Mouse (Mus musculus) limb, embryonic 10.5 days (tissue): ENCODE data around the gene Bckdhb. TPM values are rescaled to one million over a fixed set of nuclear protein-coding genes. Genes with fewer than 3 reads are reported as not detected.
"Not testable (repeated sequence)": the region's sequence is repeated elsewhere in the genome, so short reads cannot be mapped to it uniquely, and the experiment has no call there.

Experiments
- DNase-seq: peaks from one replicate; pipeline ENCODE4 v3.0.0-alpha.2; 2017; ENCODE audit warnings: low spot score
- H3K27ac ChIP-seq: fragments of 300-500 bp; sonication (generic); 2 replicates; pipeline ENCODE4 v1.5.1; 2016; ENCODE audit warnings: mild to moderate bottlenecking
- H3K27me3 ChIP-seq: fragments of 300-500 bp; sonication (generic); 2 replicates; pipeline ENCODE4 v1.6.1; 2016; ENCODE audit warnings: low read depth, mild to moderate bottlenecking; ENCODE audit not compliant: poor library complexity, severe bottlenecking
- H3K36me3 ChIP-seq: fragments of 300-500 bp; sonication (generic); 2 replicates; pipeline ENCODE4 v1.6.1; 2016; ENCODE audit warnings: mild to moderate bottlenecking, moderate library complexity
- H3K4me1 ChIP-seq: fragments of 300-500 bp; sonication (generic); 2 replicates; pipeline ENCODE4 v1.6.1; 2016
- H3K4me3 ChIP-seq: fragments of 300-500 bp; sonication (generic); 2 replicates; pipeline ENCODE4 v1.5.1; 2016; ENCODE audit warnings: mild to moderate bottlenecking, moderate library complexity
- H3K9me3 ChIP-seq: fragments of 300-500 bp; sonication (generic); replicated peaks from 2 replicates; pipeline ENCODE4 v1.6.1; 2016; ENCODE audit warnings: mild to moderate bottlenecking
- whole genome bisulfite sequencing: fragments of 180-500 bp; shearing (Covaris S2); methylation state at CpG from one replicate; pipeline ENCODE4 v1.1.7; 2016; 5-methylcytosine and 5-hydroxymethylcytosine counted together
- polyA plus RNA-seq: library from polyadenylated mRNA; unstranded; fragments of >200 nt; fragmentation: Nextera tagmentation; extraction: Ambion mirVana; gene quantifications from 2 replicates; pipeline ENCODE4 v1.2.1, GENCODE M21; 2016

The Bckdhb gene
- polyA plus RNA-seq, 1 experiment from 2014 or later = 68.7 TPM

DNA sequence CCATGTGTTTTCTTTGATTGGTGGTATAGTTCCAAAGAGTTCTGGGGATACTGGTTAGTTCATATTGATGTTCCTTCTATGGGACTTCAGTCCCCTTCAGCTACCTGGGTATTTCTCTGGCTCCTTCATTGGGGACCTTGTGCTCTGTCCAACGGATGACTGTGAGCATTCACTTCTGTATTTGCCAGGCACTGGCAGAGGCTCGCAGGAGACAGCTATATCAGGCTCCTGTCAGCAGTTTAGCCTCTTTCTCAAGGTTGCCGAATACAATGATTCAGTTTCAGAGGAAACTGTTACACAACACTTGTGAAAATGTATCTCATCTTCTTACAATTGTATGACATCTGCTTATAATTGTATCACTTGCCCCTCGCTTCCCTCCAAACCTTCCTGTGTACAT lies 135.8 kb downstream of the Bckdhb start:
- WGBS = 92% methylated on average over 4 of the region's 4 CpGs
- H3K27ac ChIP-seq, DNase-seq, H3K36me3 ChIP-seq, H3K9me3 ChIP-seq, H3K4me3 ChIP-seq, H3K4me1 ChIP-seq, H3K27me3 ChIP-seq: not testable (repeated sequence)

DNA sequence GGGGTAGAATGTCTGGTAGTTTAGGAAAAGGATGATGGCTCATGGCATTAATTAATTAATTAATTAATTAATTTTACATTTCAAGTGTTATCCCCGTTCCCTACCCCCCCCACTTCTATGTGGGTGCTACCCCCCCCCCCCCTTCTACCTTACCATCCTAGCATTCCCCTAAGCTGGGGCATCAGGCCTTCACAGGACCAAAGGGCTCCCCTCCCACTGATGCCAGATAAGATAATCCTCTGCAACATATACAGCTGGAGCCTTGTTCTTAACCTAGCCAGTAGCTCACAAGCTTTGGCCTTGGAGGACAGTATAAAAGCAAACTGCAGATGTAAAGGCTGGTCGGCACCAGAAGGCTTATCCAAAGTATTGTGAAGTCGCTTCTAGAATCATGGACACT lies 138.7 kb downstream of the Bckdhb start:
- no peaks in the 10 kb centered on the region for H3K36me3 ChIP-seq
- H3K4me3 ChIP-seq = no peak overlapping the region
- no peak overlapping the region for H3K27ac ChIP-seq
- no peaks in the 10 kb centered on the region for H3K27me3 ChIP-seq
- H3K9me3 ChIP-seq = no peaks in the 10 kb centered on the region
- WGBS = 91% methylated on average over 3 of the region's 3 CpGs
- H3K4me1 ChIP-seq = peaks cover 5% of the 10 kb centered on the region
- DNase-seq = no peak

DNA sequence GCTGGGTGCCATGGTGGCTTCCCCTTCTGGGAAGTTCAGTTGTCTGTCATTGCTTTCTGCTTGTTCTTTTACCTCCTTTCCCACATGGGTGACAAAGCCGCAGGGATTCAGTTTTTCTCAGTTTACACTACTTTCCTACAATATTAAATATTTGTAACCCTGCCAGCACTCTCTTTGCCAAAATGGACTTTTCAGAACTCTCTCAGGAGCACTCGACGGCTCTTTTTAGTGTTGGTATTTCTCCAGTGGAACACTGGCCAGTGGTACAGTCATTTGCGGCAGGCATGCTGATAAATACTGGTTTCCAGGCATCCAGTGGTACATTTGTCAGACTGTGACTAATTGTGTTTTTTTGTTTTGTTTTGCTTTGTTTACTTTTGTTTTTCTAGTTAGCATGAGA lies 139.2 kb downstream of the Bckdhb start:
- WGBS = 96% methylated on average over 4 of the region's 4 CpGs
- H3K27me3 ChIP-seq = no peaks in the 10 kb centered on the region
- no peak for DNase-seq
- no peaks in the 10 kb centered on the region for H3K9me3 ChIP-seq
- H3K4me1 ChIP-seq = peaks cover 5% of the 10 kb centered on the region
- H3K36me3 ChIP-seq = no peaks in the 10 kb centered on the region
- H3K4me3 ChIP-seq = no peak overlapping the region
- H3K27ac ChIP-seq = no peak overlapping the region

DNA sequence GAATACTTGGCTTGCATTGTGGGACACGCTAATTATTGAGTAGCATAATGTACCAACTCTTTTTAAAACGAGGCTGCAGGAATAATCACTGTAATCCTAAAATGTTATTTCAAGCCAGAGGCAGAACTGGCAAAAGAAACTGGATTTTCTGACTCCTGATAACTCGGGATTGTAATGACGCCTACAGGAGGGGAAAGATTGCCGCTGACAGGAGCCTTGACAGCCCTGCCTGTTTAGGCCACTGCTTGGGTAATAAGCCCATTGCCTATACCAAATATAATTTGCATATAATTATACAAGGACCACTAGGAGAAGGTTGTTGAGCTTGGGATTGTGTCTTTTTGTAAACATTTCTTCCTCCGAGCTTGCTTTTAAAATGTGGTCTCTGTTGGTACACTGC lies 145.3 kb downstream of the Bckdhb start:
- WGBS = 85% methylated on average over 6 of the region's 6 CpGs
- Histone ChIP-seq H3K9me3 (no peaks in the 10 kb centered on the region), H3K27ac (no peak overlapping the region), H3K36me3 (no peaks in the 10 kb centered on the region), H3K4me1 (peaks cover 30% of the 10 kb centered on the region), H3K4me3 (no peak overlapping the region), H3K27me3 (no peaks in the 10 kb centered on the region)
- DNase-seq = no peak

DNA sequence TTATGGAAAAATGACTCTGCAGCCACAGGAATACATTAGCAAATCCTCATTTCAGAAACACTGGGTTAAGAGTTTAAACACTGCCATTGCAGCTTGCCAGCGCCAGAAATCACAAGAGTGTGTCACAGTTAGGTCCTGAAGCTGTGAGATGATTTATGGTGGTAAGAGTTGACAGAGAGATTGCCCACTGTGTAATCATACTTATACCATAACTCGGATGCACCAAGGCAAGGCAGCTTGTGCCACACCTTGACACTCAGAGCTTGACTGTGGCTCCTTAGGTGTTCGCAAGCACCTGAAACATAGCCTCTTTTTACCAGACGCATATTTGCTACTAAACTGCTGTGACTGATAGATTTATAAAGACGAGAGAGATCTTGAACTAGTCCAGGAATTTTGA lies 145.8 kb downstream of the Bckdhb start:
- Histone ChIP-seq H3K27ac (no peak overlapping the region), H3K4me1 (peaks cover 27% of the 10 kb centered on the region), H3K27me3 (no peaks in the 10 kb centered on the region), H3K4me3 (no peak overlapping the region), H3K36me3 (no peaks in the 10 kb centered on the region), H3K9me3 (no peaks in the 10 kb centered on the region)
- no peak for DNase-seq
- WGBS = 75% methylated on average over 5 of the region's 5 CpGs

DNA sequence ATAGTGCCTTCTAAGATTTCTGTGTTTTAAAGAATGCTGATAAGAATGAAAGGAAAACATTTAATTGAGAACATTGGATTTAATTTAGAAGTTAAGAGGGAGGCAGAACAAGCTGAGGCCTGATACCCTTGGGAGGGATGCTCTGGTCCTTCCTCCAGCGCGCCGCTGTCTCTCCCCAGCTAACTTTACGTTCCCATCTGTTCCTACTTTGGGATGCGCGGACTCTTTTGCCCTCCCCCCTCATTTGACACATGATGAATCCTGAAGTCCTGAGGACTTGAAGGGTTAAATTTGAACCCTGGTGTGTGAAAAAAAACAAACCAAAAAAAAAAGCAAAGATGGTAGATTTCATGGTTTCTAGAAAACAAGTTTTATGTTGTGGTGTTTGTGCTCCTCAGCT lies 147.6 kb downstream of the Bckdhb start:
- Histone ChIP-seq H3K27me3 (no peaks in the 10 kb centered on the region), H3K27ac (no peak overlapping the region), H3K36me3 (no peaks in the 10 kb centered on the region), H3K4me3 (no peak overlapping the region), H3K4me1 (peaks cover 33% of the 10 kb centered on the region), H3K9me3 (no peaks in the 10 kb centered on the region)
- 41% methylated on average over 6 of the region's 6 CpGs for WGBS
- no peak for DNase-seq

DNA sequence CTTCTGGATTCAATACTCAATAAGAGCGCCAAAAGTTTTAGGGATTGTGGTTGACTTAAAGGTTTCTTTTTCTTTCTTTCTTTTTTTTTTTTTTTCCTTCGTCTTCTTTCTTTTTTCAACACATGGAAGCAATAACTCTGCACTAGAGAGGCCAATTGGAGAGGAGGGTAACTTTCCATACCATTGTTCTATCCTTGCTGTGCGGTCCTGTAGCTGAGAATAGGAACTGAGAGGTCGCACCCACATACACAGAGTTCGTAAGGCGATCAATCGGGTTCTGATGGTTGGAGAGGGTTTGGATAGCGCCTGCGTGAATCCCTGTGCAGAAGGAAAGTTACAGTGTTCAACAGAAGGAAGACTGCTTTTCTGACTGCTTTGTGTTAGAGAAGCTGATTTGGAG lies 148.3 kb downstream of the Bckdhb start:
- no peaks in the 10 kb centered on the region for H3K36me3 ChIP-seq
- H3K27me3 ChIP-seq = no peaks in the 10 kb centered on the region
- no peak overlapping the region for H3K27ac ChIP-seq
- WGBS = 62% methylated on average over 9 of the region's 9 CpGs
- H3K4me3 ChIP-seq = no peak overlapping the region
- no peaks in the 10 kb centered on the region for H3K9me3 ChIP-seq
- no peak for DNase-seq
- peaks cover 33% of the 10 kb centered on the region for H3K4me1 ChIP-seq

DNA sequence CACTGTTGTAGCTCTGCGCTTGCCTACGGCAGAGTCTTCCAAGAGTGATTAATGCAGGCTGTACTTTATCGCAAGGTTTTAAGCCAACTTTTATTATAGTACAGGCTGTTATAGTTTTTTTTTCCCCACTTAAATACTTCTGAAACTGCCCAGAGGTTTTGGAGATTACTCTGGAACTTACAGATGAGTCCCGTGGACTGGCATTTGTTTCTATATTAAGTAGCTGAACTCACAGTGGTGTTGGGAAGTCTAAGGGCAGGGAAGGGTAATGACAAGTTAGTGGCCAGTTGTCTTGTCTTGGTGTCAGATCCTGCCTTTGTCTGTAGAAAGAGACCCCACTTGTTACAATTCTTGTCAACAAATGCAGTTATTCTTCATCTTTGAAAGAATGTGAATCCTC lies 158.6 kb downstream of the Bckdhb start:
- H3K27me3 ChIP-seq = no peaks in the 10 kb centered on the region
- no peak overlapping the region for H3K4me3 ChIP-seq
- 90% methylated on average over 4 of the region's 4 CpGs for WGBS
- no peaks in the 10 kb centered on the region for H3K9me3 ChIP-seq
- no peaks in the 10 kb centered on the region for H3K36me3 ChIP-seq
- H3K27ac ChIP-seq = no peak overlapping the region
- DNase-seq = no peak
- no peaks in the 10 kb centered on the region for H3K4me1 ChIP-seq

DNA sequence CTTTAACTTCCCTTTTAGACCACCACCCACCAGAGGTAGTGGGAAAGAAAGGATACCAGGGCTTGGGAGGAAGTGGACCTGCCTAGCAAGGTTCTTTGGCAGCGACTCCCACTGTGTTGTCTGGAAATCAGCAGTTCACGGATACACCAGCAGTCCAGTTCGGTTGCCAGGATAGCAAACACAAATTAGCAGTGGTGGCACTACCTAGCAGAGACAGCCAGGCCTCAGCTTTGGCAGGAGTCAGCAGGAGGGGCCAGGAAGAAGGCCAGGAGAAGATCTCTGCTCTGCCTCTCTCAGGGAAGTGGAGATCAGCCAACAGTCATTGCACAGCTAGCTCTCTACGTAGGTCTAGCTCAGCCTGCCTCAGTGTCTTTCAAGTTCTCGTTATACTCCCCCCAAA lies 159.7 kb downstream of the Bckdhb start:
- Histone ChIP-seq H3K4me1 (no peaks in the 10 kb centered on the region), H3K9me3 (no peaks in the 10 kb centered on the region), H3K36me3 (no peaks in the 10 kb centered on the region), H3K27me3 (no peaks in the 10 kb centered on the region), H3K27ac (no peak overlapping the region), H3K4me3 (no peak overlapping the region)
- DNase-seq = no peak
- WGBS = 91% methylated on average over 5 of the region's 5 CpGs

DNA sequence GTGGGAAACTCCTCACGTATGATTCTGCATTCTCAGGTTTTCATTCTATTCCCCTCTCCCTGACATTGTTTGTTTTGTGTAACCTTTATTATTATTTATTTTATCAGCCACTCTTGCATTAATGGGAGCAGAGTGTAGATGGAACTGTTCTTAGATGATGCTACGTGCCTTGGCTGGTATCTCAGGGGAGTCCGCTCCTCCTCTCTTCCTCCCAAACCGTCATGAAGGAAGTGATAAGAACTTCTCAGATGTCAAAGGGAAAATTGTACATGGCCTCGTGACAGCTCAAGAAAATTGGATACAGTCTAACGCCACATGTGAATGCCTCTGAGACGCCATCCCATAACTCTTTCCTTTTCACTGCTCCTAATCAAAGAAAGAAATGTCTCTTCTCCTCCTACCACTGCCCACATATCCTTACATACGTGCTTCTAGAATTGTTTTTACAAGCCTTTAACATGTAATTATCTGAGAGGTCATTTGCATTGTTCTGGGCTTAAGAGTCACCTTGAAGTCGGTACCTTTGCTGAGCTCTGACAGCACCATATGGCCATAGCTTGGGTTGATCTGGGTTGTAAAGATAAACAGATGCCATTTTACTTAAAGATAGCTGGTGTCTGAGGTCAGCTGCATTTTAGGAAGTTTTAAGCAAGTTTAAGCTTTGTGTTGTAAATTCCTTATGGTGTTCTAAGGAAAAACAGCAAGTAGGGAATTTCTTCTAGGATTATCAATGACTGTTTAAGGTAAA lies 165.5 kb downstream of the Bckdhb start:
- WGBS = 63% methylated on average over 9 of the region's 9 CpGs
- Histone ChIP-seq H3K4me3 (no peak overlapping the region), H3K9me3 (no peaks in the 10 kb centered on the region), H3K36me3 (no peaks in the 10 kb centered on the region), H3K27me3 (no peaks in the 10 kb centered on the region), H3K4me1 (no peaks in the 10 kb centered on the region), H3K27ac (no peak overlapping the region)
- DNase-seq = no peak

DNA sequence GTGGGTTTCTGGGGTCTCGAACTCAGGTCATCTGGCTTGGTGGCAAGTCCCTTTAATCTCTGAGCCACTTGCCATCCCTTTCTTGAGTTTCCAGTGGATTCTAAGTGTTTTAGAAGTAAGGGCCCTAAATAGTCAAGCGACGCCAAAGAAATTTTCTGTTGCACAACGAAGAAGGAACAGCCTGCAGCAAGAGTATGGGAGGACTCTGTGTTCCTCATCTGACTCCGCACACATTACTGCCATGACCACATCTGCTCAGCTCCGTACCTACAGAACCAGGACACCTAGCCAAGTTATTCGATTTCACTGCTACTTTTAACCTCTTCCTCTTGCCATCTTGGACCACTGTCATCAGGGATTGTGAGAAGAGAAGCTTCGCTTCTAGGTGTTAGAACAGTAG lies 168.0 kb downstream of the Bckdhb start:
- Histone ChIP-seq H3K9me3 (no peaks in the 10 kb centered on the region), H3K27me3 (no peaks in the 10 kb centered on the region), H3K27ac (no peak overlapping the region), H3K4me3 (no peak overlapping the region), H3K36me3 (no peaks in the 10 kb centered on the region), H3K4me1 (no peaks in the 10 kb centered on the region)
- 95% methylated on average over 8 of the region's 8 CpGs for WGBS
- DNase-seq = no peak

DNA sequence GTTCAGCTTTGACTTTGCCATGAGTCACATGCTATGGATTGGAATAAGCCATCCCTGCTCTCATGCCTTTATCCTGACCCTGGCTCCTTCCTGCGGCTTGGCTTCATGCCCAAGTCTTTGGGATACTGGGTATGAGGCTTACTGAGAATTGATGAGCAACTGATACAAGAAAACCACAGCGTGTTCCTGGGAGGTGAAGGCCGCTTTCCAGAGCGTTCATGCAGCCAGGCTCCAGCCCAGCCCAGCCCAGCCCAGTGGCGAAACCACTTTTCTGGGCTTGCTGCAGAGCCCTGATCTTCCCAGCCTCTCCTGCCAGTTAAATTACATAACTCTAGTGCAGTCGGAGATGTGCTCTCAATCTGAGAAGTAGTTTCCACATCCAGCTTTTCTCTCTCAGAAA lies 169.2 kb downstream of the Bckdhb start:
- Histone ChIP-seq H3K36me3 (no peaks in the 10 kb centered on the region), H3K9me3 (no peaks in the 10 kb centered on the region), H3K27ac (no peak overlapping the region), H3K4me1 (no peaks in the 10 kb centered on the region), H3K4me3 (no peak overlapping the region), H3K27me3 (no peaks in the 10 kb centered on the region)
- DNase-seq = no peak
- WGBS = 91% methylated on average over 6 of the region's 6 CpGs

DNA sequence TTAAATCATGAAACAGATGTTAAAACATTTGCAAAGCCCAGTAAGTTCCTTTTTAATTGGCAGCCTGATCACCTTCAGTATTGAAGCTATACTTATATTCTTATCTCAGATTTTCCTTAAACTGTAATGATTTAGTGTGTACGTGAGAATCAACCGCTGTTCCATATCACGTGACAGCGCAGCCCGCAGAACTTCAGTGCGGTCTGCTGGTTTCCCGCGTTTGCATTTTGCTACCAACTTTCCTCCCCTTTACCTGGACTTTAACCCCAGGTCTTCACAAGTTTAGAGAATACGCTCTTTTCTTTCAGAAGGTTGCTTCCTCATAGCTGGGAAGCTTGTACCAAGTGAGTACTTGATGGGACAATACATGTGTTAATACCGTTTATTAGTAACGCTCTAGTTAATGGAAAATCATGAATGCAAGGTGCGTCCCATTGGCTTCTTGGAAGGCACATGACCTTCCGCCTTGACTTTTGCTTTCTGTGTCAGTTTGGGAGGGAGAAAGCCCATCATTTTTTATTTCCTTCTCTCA lies 171.6 kb downstream of the Bckdhb start:
- Histone ChIP-seq H3K27ac (no peak overlapping the region), H3K27me3 (no peaks in the 10 kb centered on the region), H3K4me3 (no peak overlapping the region), H3K4me1 (no peaks in the 10 kb centered on the region), H3K9me3 (no peaks in the 10 kb centered on the region), H3K36me3 (no peaks in the 10 kb centered on the region)
- WGBS = 94% methylated on average over 13 of the region's 13 CpGs
- DNase-seq = no peak

DNA sequence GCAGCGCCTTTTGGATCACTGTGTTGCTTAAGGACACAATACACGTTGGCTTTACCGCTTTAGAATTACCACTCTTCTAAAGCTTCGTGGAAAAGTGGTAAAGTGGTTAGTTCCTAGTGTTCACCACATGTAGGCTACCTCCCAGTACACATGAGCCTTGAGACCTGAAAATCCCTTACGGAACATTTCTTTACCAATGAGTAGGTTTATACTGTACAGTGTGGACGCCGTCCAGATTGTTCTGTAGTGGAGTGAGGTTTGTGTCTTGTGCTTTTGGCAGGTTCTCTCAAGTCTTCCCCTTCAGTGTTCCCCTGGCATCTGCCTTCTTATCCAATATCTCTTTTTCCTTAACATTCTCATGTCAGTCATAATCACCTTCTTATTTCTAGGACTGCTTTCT lies 178.4 kb downstream of the Bckdhb start:
- peaks cover 11% of the 10 kb centered on the region for H3K4me1 ChIP-seq
- 96% methylated on average over 7 of the region's 7 CpGs for WGBS
- H3K27ac ChIP-seq = no peak overlapping the region
- DNase-seq = no peak
- H3K36me3 ChIP-seq = no peaks in the 10 kb centered on the region
- no peak overlapping the region for H3K4me3 ChIP-seq
- no peaks in the 10 kb centered on the region for H3K27me3 ChIP-seq
- no peaks in the 10 kb centered on the region for H3K9me3 ChIP-seq
